Mouse (Mus musculus) hindbrain, embryonic 14.5 days (tissue): ENCODE results near the gene Lhfpl3. TPM values are rescaled to one million over a fixed set of nuclear protein-coding genes. Genes with fewer than 3 reads are reported as not detected.

Experiments used
- ATAC-seq: fragments of 200-750 bp; cut with Nextera tagmentation; 2 replicates; pipeline ENCODE4 v1.8.0; 2017; ENCODE audit warnings: moderate number of reproducible peaks, mild to moderate bottlenecking, moderate TSS enrichment, moderate library complexity; ENCODE audit not compliant: low FRiP score
- DNase-seq: peaks from one replicate; pipeline ENCODE4 v3.0.0-alpha.2; 2015; ENCODE audit warnings: low spot score
- H3K27ac ChIP-seq: fragments of 300-500 bp; sonication (generic); 2 replicates; pipeline ENCODE4 v1.5.1; 2014; ENCODE audit warnings: mild to moderate bottlenecking, moderate library complexity
- H3K27me3 ChIP-seq: fragments of 300-500 bp; sonication (generic); 2 replicates; pipeline ENCODE4 v1.6.1; 2014; ENCODE audit warnings: mild to moderate bottlenecking, low read length, mixed read lengths; ENCODE audit not compliant: control insufficient read depth, insufficient read depth
- H3K36me3 ChIP-seq: fragments of 300-500 bp; sonication (generic); replicated peaks from 2 replicates; pipeline ENCODE4 v1.6.1; 2014; ENCODE audit not compliant: control insufficient read depth, insufficient read depth
- H3K4me1 ChIP-seq: fragments of 300-500 bp; sonication (generic); replicated peaks from 2 replicates; pipeline ENCODE4 v1.6.1; 2014; ENCODE audit warnings: antibody characterized with exemption, low read length, mixed read lengths; ENCODE audit not compliant: control insufficient read depth, insufficient read depth
- H3K4me2 ChIP-seq: fragments of 300-500 bp; sonication (generic); replicated peaks from 2 replicates; pipeline ENCODE4 v1.6.1; 2014; ENCODE audit warnings: mild to moderate bottlenecking, moderate library complexity
- H3K4me3 ChIP-seq: fragments of 300-500 bp; sonication (generic); replicated peaks from 2 replicates; pipeline ENCODE4 v1.5.1; 2014; ENCODE audit warnings: mild to moderate bottlenecking, low read length
- H3K9ac ChIP-seq: fragments of 300-500 bp; sonication (generic); 2 replicates; pipeline ENCODE4 v1.6.1; 2014
- H3K9me3 ChIP-seq: fragments of 300-500 bp; sonication (generic); 2 replicates; pipeline ENCODE4 v1.6.1; 2016; ENCODE audit warnings: low read length; ENCODE audit not compliant: control insufficient read depth
- WGBS: fragments of 180-500 bp; shearing (Covaris S2); extraction: QIAGEN DNeasy Blood & Tissue Kit; methylation state at CpG from one replicate; pipeline ENCODE4 v1.1.7; 2014; 5-methylcytosine and 5-hydroxymethylcytosine counted together
- polyA plus RNA-seq: library from polyadenylated mRNA; unstranded; fragments of >200 nt; fragmentation: Nextera tagmentation; extraction: Ambion mirVana; gene quantifications from 2 replicates; pipeline ENCODE4 v1.2.1, GENCODE M21; 2014

The Lhfpl3 gene
- polyA plus RNA-seq, 1 experiment from 2014 or later, result 23.9 TPM

GRCm38 (mm10) chr5:23003123-23003797 is 257.4 kb downstream of the Lhfpl3 start:
- ATAC-seq, result peak; percentile 53; the same call in 1 of the 2 replicates
- H3K4me3 ChIP-seq, result no peak overlapping the region
- no peaks in the 10 kb centered on the region for H3K9me3 ChIP-seq
- no peak overlapping the region for H3K9ac ChIP-seq
- H3K36me3 ChIP-seq, result no peaks in the 10 kb centered on the region
- DNase-seq, result peak; percentile 42
- no peaks in the 10 kb centered on the region for H3K27me3 ChIP-seq
- peaks cover 7% of the 10 kb centered on the region; the same call in 1 of the 2 replicates for H3K4me1 ChIP-seq
- H3K4me2 ChIP-seq, result no peak overlapping the region
- 64% methylated on average over 2 of the region's 2 CpGs for WGBS
- 0 out of 2 replicates have a peak overlapping the region, but pooled peaks have one; percentile 32 for H3K27ac ChIP-seq

- H3K4me3 ChIP-seq, result no peak overlapping the region
- no peaks in the 10 kb centered on the region for H3K36me3 ChIP-seq
- H3K9me3 ChIP-seq, result no peaks in the 10 kb centered on the region
- DNase-seq (no peak), ATAC-seq (no peak)
- H3K9ac ChIP-seq, result no peak overlapping the region
- 81% methylated on average over 1 of the region's 1 CpGs for WGBS
- H3K4me2 ChIP-seq, result no peak overlapping the region
- no peak overlapping the region for H3K27ac ChIP-seq
- no peaks in the 10 kb centered on the region for H3K27me3 ChIP-seq
- H3K4me1 ChIP-seq, result peaks cover 7% of the 10 kb centered on the region; the same call in 1 of the 2 replicates
Observed at GRCm38 (mm10) chr5:23006207-23006606, 260.3 kb downstream of the Lhfpl3 start.

- H3K4me2 ChIP-seq, result no peak overlapping the region
- H3K4me1 ChIP-seq, result no peaks in the 10 kb centered on the region
- no peak overlapping the region for H3K27ac ChIP-seq
- 72% methylated on average over 1 of the region's 1 CpGs for WGBS
- no peaks in the 10 kb centered on the region for H3K9me3 ChIP-seq
- H3K9ac ChIP-seq, result no peak overlapping the region
- DNase-seq (no peak), ATAC-seq (no peak)
- H3K4me3 ChIP-seq, result no peak overlapping the region
- no peaks in the 10 kb centered on the region for H3K36me3 ChIP-seq
- no peaks in the 10 kb centered on the region for H3K27me3 ChIP-seq
Observed at GRCm38 (mm10) chr5:23010460-23010859, 264.6 kb downstream of the Lhfpl3 start.

DNA sequence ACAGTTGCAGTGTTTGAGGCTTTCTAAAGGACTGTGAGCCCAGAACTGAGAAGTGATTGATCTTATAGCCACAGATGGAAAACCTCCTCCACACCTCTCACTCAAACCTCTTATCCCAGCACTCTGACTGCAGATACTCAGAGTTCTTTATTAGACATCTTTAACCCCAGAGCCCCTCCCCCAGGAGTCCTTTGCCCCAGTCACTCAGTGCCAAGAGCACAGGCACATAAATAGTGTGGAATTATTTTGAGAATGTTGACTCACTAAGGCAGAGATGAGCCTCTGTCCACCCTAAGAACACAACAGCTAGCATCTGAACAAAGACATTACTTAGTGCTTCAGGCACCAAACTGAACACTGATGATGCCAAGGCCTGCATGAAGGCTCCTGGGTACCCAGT is 268.1 kb downstream of the Lhfpl3 start:
- Histone ChIP-seq H3K4me1 (no peaks in the 10 kb centered on the region), H3K4me2 (no peak overlapping the region), H3K27ac (no peak overlapping the region), H3K9me3 (no peaks in the 10 kb centered on the region), H3K27me3 (no peaks in the 10 kb centered on the region), H3K9ac (no peak overlapping the region), H3K36me3 (no peaks in the 10 kb centered on the region), H3K4me3 (no peak overlapping the region)
- ATAC-seq, result no peak
- no peak for DNase-seq

DNA sequence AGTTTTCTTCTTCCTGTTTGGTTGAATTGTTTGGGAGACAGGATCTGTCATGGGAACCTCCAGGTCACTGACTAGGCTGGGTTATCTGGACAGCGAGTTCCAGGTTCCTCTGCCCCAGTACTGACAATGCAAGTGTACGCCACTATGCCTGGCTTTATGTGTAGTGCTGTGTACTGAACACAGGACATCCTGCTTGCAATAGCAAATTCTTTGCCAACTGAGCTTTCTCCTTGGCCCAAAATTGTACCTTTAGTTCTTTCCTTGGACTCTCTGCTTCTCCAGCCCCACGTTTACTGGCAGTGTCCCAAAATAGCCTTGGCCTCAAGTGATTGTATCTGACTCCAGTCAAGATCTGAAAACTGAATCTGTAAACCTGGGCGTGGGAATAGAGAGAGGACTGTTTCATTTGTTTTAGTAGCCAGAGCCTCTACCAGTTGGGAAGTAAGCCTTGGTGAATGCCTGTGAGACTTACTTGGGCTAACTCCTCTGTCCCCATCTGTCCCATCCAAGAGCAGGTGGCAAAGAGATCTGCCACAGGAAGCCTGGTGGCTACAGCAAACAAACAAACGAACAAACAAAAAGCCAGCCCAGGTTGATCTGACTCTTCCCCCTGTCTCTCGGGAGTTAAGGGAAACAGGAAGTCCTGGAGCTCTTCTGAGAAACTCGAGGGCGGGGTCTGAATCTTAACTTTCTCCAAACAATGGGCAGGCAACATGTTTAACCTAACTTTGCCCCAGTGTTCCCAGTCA is 269.9 kb downstream of the Lhfpl3 start:
- no peaks in the 10 kb centered on the region for H3K4me1 ChIP-seq
- no peak overlapping the region for H3K9ac ChIP-seq
- 80% methylated on average over 8 of the region's 8 CpGs for WGBS
- H3K27me3 ChIP-seq, result no peaks in the 10 kb centered on the region
- H3K36me3 ChIP-seq, result no peaks in the 10 kb centered on the region
- no peak for ATAC-seq
- no peak overlapping the region for H3K4me2 ChIP-seq
- H3K27ac ChIP-seq, result no peak overlapping the region
- DNase-seq, result no peak
- H3K4me3 ChIP-seq, result no peak overlapping the region
- no peaks in the 10 kb centered on the region for H3K9me3 ChIP-seq

DNA sequence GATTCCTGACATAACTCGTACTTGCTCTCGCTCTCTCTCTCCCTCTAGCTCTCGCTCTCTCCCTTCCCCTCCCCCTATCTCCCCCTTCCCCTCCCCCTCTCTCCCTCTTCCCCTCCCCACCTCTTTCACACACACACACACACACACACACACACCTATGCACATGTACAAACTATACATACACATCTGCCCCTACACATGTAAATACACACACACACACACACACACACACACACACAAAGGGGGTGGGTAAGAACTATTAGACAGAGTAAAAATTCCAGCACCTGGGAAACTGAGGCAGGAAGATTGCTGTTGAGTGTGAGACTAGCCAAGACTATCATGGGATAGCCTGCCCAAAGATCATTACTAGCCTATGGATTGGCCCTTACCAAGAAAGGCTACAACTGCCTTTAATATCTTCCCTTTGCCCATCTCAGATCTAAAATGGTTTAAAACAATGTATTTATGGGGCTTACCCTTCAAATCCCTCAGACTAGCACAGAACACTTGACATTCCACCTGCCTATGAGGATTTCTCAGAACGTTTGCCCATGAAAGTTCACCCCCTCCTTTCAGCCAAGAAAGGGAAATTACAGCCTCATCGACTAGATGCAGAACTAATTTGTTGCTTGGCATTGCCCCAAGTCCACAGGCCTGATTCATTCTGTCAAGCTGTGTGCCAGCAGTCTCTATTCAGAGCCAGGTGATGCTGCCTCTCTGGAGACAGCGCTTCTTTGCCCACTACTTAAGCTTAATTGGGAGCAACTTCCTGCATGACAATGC is 289.3 kb downstream of the Lhfpl3 start:
- Histone ChIP-seq H3K9me3 (no peaks in the 10 kb centered on the region), H3K27me3 (no peaks in the 10 kb centered on the region), H3K27ac (peak overlapping the region; percentile 7; the same call in 1 of the 2 replicates), H3K4me2 (no peak overlapping the region), H3K36me3 (no peaks in the 10 kb centered on the region), H3K4me1 (no peaks in the 10 kb centered on the region), H3K4me3 (no peak overlapping the region), H3K9ac (no peak overlapping the region)
- DNase-seq, result peak; percentile 83
- peak; percentile 85 for ATAC-seq
- 57% methylated on average over 6 of the region's 6 CpGs for WGBS

GRCm38 (mm10) chr5:23035727-23036029 is 289.8 kb downstream of the Lhfpl3 start:
- peak; percentile 63 for ATAC-seq
- no peak for DNase-seq
- 47% methylated on average over 5 of the region's 5 CpGs for WGBS

GRCm38 (mm10) chr5:23040429-23040828 is 294.6 kb downstream of the Lhfpl3 start:
- H3K27me3 ChIP-seq, result no peaks in the 10 kb centered on the region
- H3K4me2 ChIP-seq, result no peak overlapping the region
- no peak overlapping the region for H3K9ac ChIP-seq
- no peaks in the 10 kb centered on the region for H3K4me1 ChIP-seq
- no peak overlapping the region for H3K4me3 ChIP-seq
- 61% methylated on average over 4 of the region's 4 CpGs for WGBS
- DNase-seq, result no peak
- H3K27ac ChIP-seq, result no peak overlapping the region
- no peaks in the 10 kb centered on the region for H3K36me3 ChIP-seq
- ATAC-seq, result no peak
- no peaks in the 10 kb centered on the region for H3K9me3 ChIP-seq

More at GRCm38 (mm10) chr5:23035727-23036029, 289.8 kb downstream of the Lhfpl3 start:
- no peaks in the 10 kb centered on the region for H3K4me1 ChIP-seq
- H3K36me3 ChIP-seq, result no peaks in the 10 kb centered on the region
- H3K4me3 ChIP-seq, result no peak overlapping the region
- H3K27ac ChIP-seq, result no peak overlapping the region
- H3K27me3 ChIP-seq, result no peaks in the 10 kb centered on the region
- H3K4me2 ChIP-seq, result no peak overlapping the region
- no peak overlapping the region for H3K9ac ChIP-seq
- no peaks in the 10 kb centered on the region for H3K9me3 ChIP-seq

GRCm38 (mm10) chr5:23042862-23043261 is 297.0 kb downstream of the Lhfpl3 start:
- DNase-seq, result no peak
- Histone ChIP-seq H3K4me3 (no peak overlapping the region), H3K27ac (no peak overlapping the region), H3K4me2 (no peak overlapping the region), H3K9ac (no peak overlapping the region), H3K4me1 (no peaks in the 10 kb centered on the region), H3K27me3 (no peaks in the 10 kb centered on the region), H3K36me3 (no peaks in the 10 kb centered on the region), H3K9me3 (no peaks in the 10 kb centered on the region)
- WGBS, result 60% methylated on average over 5 of the region's 5 CpGs
- ATAC-seq, result peak; percentile 34; the same call in 1 of the 2 replicates
